In the genomic region with DNA sequence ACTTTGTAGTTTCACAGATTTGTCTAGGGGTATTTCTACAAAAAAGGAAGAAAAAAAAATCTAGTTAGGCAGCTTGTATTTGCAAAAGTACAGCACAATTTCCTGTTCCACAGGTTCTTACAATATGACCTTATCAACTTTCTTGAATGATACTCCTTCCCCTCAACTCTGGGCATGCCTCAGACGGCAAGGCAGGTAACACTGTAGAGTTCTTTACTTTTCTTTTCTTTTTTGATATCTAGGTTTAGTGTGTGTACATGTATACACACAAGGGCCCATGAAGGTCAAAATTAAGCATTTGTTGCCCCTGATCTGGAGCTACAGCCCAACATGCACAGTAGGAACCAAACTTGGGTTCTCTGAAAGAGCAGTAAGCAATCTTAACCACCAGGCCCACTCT, we compare ENCODE assay signal across 16 mouse cellular contexts.
"Had no signal": no experiment of that assay in that cellular context is flagged by ENCODE, and none has a peak within 500 bp of the region (broad histone marks: within the 10 kb centered on the region; RNA-seq: fewer than 3 reads in every experiment).

No protein-coding gene starts in this region.

- H3K4me3 ChIP-seq: liver, embryonic 12.5 days; midbrain, embryonic 10.5 days; midbrain, embryonic 12.5 days; myocyte; neural tube, embryonic 13.5 days; neural tube, embryonic 15.5 days had no signal

- H3K27me3 ChIP-seq: liver, embryonic 12.5 days; midbrain, embryonic 12.5 days; neural tube, embryonic 13.5 days; neural tube, embryonic 15.5 days had no signal

- H3K9ac ChIP-seq: liver, embryonic 12.5 days; liver, embryonic 14.5 days; midbrain, embryonic 12.5 days; neural tube, embryonic 13.5 days; neural tube, embryonic 15.5 days had no signal

- H3K36me3 ChIP-seq: liver, embryonic 12.5 days; midbrain, embryonic 10.5 days; midbrain, embryonic 12.5 days; neural tube, embryonic 13.5 days; neural tube, embryonic 15.5 days had no signal

- H3K27ac ChIP-seq: liver, embryonic 12.5 days; liver, embryonic 14.5 days; midbrain, embryonic 10.5 days; midbrain, embryonic 12.5 days; neural tube, embryonic 13.5 days; neural tube, embryonic 15.5 days had no signal

- ATAC-seq: liver, embryonic 12.5 days; lung, postnatal 0 days; midbrain, embryonic 16.5 days had no signal

- DNase-seq: lung, adult 18-20 months; lung, postnatal 4 days; midbrain, embryonic 14.5 days; right cerebral cortex, postnatal 14 days; thymus, adult 2 months; thymus, postnatal 25 days; thymus, postnatal 4 days had no signal

- H3K4me2 ChIP-seq: liver, embryonic 12.5 days; midbrain, embryonic 12.5 days; neural tube, embryonic 13.5 days; neural tube, embryonic 15.5 days had no signal

- H3K9me3 ChIP-seq: liver, embryonic 12.5 days; midbrain, embryonic 10.5 days; midbrain, embryonic 12.5 days; neural tube, embryonic 13.5 days; neural tube, embryonic 15.5 days had no signal

- H3K4me1 ChIP-seq: liver, embryonic 12.5 days; midbrain, embryonic 12.5 days; neural tube, embryonic 13.5 days; neural tube, embryonic 15.5 days had no signal
